Mouse (Mus musculus) CH12.LX (cell line): Measurements from ENCODE around the gene P2ry12.

Source experiments
- BHLHE40 ChIP-seq: IDR thresholded peaks from 2 replicates; pipeline ENCODE4 v1.6.1; 2011; ENCODE audit warnings: mild to moderate bottlenecking, low read depth, low read length, improper control_type of control experiment
- CHD1 ChIP-seq: IDR thresholded peaks from 2 replicates; pipeline ENCODE4 v1.6.1; 2012; ENCODE audit warnings: low read depth, low read length, improper control_type of control experiment, inconsistent platforms
- CTCF ChIP-seq, 2 experiments: IDR thresholded peaks in 1 of 2; conservative IDR thresholded peaks in 1 of 2; 2 replicates each; pipeline ENCODE4 v1.5.1; 2011 to 2012; ENCODE audit warnings: low read depth in 2 of 2, low read length in 2 of 2, improper control_type of control experiment in 1 of 2, inconsistent platforms in 1 of 2, mild to moderate bottlenecking in 1 of 2, moderate library complexity in 1 of 2
- E2F4 ChIP-seq: IDR thresholded peaks from 2 replicates; pipeline ENCODE4 v1.6.1; 2011; ENCODE audit warnings: low read depth, low read length, improper control_type of control experiment; ENCODE audit not compliant: insufficient replicate concordance
- EP300 ChIP-seq: IDR thresholded peaks from 2 replicates; pipeline ENCODE4 v1.6.1; 2011; ENCODE audit warnings: low read length, improper control_type of control experiment
- GABPA ChIP-seq: IDR thresholded peaks from 2 replicates; pipeline ENCODE4 v1.6.1; 2012; ENCODE audit warnings: low read depth, low read length, improper control_type of control experiment, inconsistent platforms; ENCODE audit not compliant: insufficient replicate concordance
- HCFC1 ChIP-seq: IDR thresholded peaks from 2 replicates; pipeline ENCODE4 v1.6.1; 2012; ENCODE audit warnings: low read depth, mild to moderate bottlenecking, inconsistent platforms, low read length, improper control_type of control experiment
- MAFK ChIP-seq: IDR thresholded peaks from 2 replicates; pipeline ENCODE4 v1.6.1; 2011; ENCODE audit warnings: low read length, improper control_type of control experiment; ENCODE audit not compliant: insufficient replicate concordance
- MXI1 ChIP-seq: IDR thresholded peaks from 2 replicates; pipeline ENCODE4 v1.6.1; 2011; ENCODE audit warnings: mild to moderate bottlenecking, low read depth, low read length, improper control_type of control experiment
- POLR2AphosphoS2 ChIP-seq: IDR thresholded peaks from 2 replicates; pipeline ENCODE4 v1.6.1; 2011; ENCODE audit warnings: low read depth, low read length, improper control_type of control experiment
- RAD21 ChIP-seq: IDR thresholded peaks from 2 replicates; pipeline ENCODE4 v1.6.1; 2011; ENCODE audit warnings: low read depth, mild to moderate bottlenecking, low read length, improper control_type of control experiment, moderate library complexity
- SIN3A ChIP-seq: IDR thresholded peaks from 2 replicates; pipeline ENCODE4 v1.6.1; 2012; ENCODE audit warnings: low read length, improper control_type of control experiment, inconsistent platforms
- TBP ChIP-seq: conservative IDR thresholded peaks from 2 replicates; pipeline ENCODE4 v1.6.1; 2011; ENCODE audit warnings: low read depth, low read length, improper control_type of control experiment
- ZC3H11A ChIP-seq: IDR thresholded peaks from 2 replicates; pipeline ENCODE4 v1.6.1; 2012; ENCODE audit warnings: low read depth, mild to moderate bottlenecking, inconsistent platforms, low read length, improper control_type of control experiment

DNA sequence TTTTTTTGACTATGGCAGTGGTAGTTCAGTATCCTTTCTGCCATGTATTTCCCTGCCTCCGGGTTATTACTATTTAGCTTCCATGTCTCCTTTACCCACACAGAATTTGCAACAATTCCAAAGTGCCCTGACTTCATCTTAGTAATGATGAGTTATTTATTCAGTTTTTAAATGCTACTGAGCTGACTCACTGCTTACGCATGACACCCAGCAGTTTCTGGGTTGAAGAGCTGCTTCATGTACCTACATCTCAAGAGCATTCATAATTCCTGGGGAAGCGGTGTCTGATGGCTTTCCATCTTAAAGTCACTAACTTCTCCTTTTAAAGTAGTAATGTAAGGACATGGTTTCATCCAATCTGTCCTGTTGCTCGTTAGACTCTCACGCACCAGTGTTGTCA lies 42.3 kb upstream of the P2ry12 start:
- no peak for TF ChIP-seq TBP
- TF ChIP-seq CTCF (conservative IDR thresholded peaks at IDR 0.05 in 1 of 2, IDR thresholded peaks at IDR 0.05 in 1 of 2; ENCODE audit: low read depth in 2 of 2, low read length in 2 of 2), result no peak
- TF ChIP-seq GABPA, result no peak
- TF ChIP-seq POLR2AphosphoS2, result no peak
- no peak for TF ChIP-seq HCFC1
- no peak for TF ChIP-seq CHD1
- no peak for TF ChIP-seq EP300
- TF ChIP-seq E2F4, result no peak
- no peak for TF ChIP-seq MAFK
- no peak for TF ChIP-seq BHLHE40
- no peak for TF ChIP-seq RAD21
- no peak for TF ChIP-seq MXI1
- TF ChIP-seq SIN3A, result no peak
- no peak for TF ChIP-seq ZC3H11A
